Mouse (Mus musculus): ENCODE results near the gene Rsrc1. TPM values are rescaled to one million over a fixed set of nuclear protein-coding genes. Genes with fewer than 3 reads are reported as not detected.

Gene Rsrc1
- polyA plus RNA-seq, 1 experiment from 2014 or later: 28.3 TPM

GRCm38 (mm10) chr3:66973391-66973943 lies 7.7 kb upstream of the Rsrc1 start:
- WGBS: under 1% methylated on average over 58 of the region's 59 CpGs
- H3K9me3 ChIP-seq (ENCODE audit: low read length): no peaks in the 10 kb centered on the region
- H3K4me1 ChIP-seq (ENCODE audit: insufficient read depth, low read length): 0 out of 2 replicates have a peak, but pooled peaks cover 3% of the 10 kb centered on the region
- H3K27me3 ChIP-seq (ENCODE audit: insufficient read depth, low read length): peaks cover 80% of the 10 kb centered on the region
- peak overlapping the region; percentile 78 for H3K4me2 ChIP-seq (replicated peaks; ENCODE audit: low read depth, low read length)
- peak overlapping the region; percentile 28; the same call in 1 of the 2 replicates for H3K9ac ChIP-seq (replicated peaks; ENCODE audit: low read length)
- H3K4me3 ChIP-seq (ENCODE audit: low read length): peak overlapping the region; percentile 55
- no peaks in the 10 kb centered on the region for H3K36me3 ChIP-seq (ENCODE audit: insufficient read depth, low read length)
- ATAC-seq (ENCODE audit: low FRiP score, low TSS enrichment): peak; percentile 80
- no peak overlapping the region for H3K27ac ChIP-seq (ENCODE audit: low read length)

GRCm38 (mm10) chr3:66974501-66974900 lies 6.7 kb upstream of the Rsrc1 start:
- no peak for ATAC-seq (ENCODE audit: low FRiP score, low TSS enrichment)
- peaks cover 87% of the 10 kb centered on the region for H3K27me3 ChIP-seq (ENCODE audit: insufficient read depth, low read length)
- no peaks in the 10 kb centered on the region for H3K36me3 ChIP-seq (ENCODE audit: insufficient read depth, low read length)
- H3K4me3 ChIP-seq (ENCODE audit: low read length): no peak overlapping the region
- 14% methylated on average over 3 of the region's 3 CpGs for WGBS
- no peak overlapping the region for H3K9ac ChIP-seq (replicated peaks; ENCODE audit: low read length)
- H3K9me3 ChIP-seq (ENCODE audit: low read length): no peaks in the 10 kb centered on the region
- no peak overlapping the region for H3K27ac ChIP-seq (ENCODE audit: low read length)
- 0 out of 2 replicates have a peak, but pooled peaks cover 3% of the 10 kb centered on the region for H3K4me1 ChIP-seq (ENCODE audit: insufficient read depth, low read length)
- H3K4me2 ChIP-seq (replicated peaks; ENCODE audit: low read depth, low read length): no peak overlapping the region

GRCm38 (mm10) chr3:66976889-66977615 lies 4.1 kb upstream of the Rsrc1 start:
- Histone ChIP-seq H3K36me3 (ENCODE audit: insufficient read depth, low read length) (no peaks in the 10 kb centered on the region), H3K9me3 (ENCODE audit: low read length) (no peaks in the 10 kb centered on the region), H3K27me3 (ENCODE audit: insufficient read depth, low read length) (peaks cover 89% of the 10 kb centered on the region), H3K4me3 (ENCODE audit: low read length) (no peak overlapping the region), H3K4me2 (replicated peaks; ENCODE audit: low read depth, low read length) (no peak overlapping the region), H3K4me1 (ENCODE audit: insufficient read depth, low read length) (peaks cover 16% of the 10 kb centered on the region), H3K9ac (replicated peaks; ENCODE audit: low read length) (no peak overlapping the region), H3K27ac (ENCODE audit: low read length) (no peak overlapping the region)
- no peak for ATAC-seq (ENCODE audit: low FRiP score, low TSS enrichment)
- 5% methylated on average over 13 of the region's 13 CpGs for WGBS

GRCm38 (mm10) chr3:66977811-66978456 lies 3.3 kb upstream of the Rsrc1 start:
- H3K4me3 ChIP-seq (ENCODE audit: low read length): no peak overlapping the region
- peaks cover 89% of the 10 kb centered on the region for H3K27me3 ChIP-seq (ENCODE audit: insufficient read depth, low read length)
- H3K4me1 ChIP-seq (ENCODE audit: insufficient read depth, low read length): peaks cover 21% of the 10 kb centered on the region
- no peak for ATAC-seq (ENCODE audit: low FRiP score, low TSS enrichment)
- no peak overlapping the region for H3K27ac ChIP-seq (ENCODE audit: low read length)
- H3K36me3 ChIP-seq (ENCODE audit: insufficient read depth, low read length): no peaks in the 10 kb centered on the region
- no peak overlapping the region for H3K9ac ChIP-seq (replicated peaks; ENCODE audit: low read length)
- H3K4me2 ChIP-seq (replicated peaks; ENCODE audit: low read depth, low read length): no peak overlapping the region
- H3K9me3 ChIP-seq (ENCODE audit: low read length): no peaks in the 10 kb centered on the region
- WGBS: 2% methylated on average over 25 of the region's 25 CpGs

- no peak overlapping the region for H3K4me3 ChIP-seq (ENCODE audit: low read length)
- no peak for ATAC-seq (ENCODE audit: low FRiP score, low TSS enrichment)
- H3K9me3 ChIP-seq (ENCODE audit: low read length): no peaks in the 10 kb centered on the region
- no peak overlapping the region for H3K27ac ChIP-seq (ENCODE audit: low read length)
- peaks cover 85% of the 10 kb centered on the region for H3K27me3 ChIP-seq (ENCODE audit: insufficient read depth, low read length)
- H3K4me2 ChIP-seq (replicated peaks; ENCODE audit: low read depth, low read length): no peak overlapping the region
- H3K9ac ChIP-seq (replicated peaks; ENCODE audit: low read length): no peak overlapping the region
- H3K36me3 ChIP-seq (ENCODE audit: insufficient read depth, low read length): no peaks in the 10 kb centered on the region
- WGBS: 1% methylated on average over 45 of the region's 45 CpGs
- H3K4me1 ChIP-seq (ENCODE audit: insufficient read depth, low read length): peaks cover 18% of the 10 kb centered on the region
Measured at GRCm38 (mm10) chr3:66978457-66979381, 2.5 kb upstream of the Rsrc1 start.

- no peak for ATAC-seq (ENCODE audit: low FRiP score, low TSS enrichment)
- H3K9ac ChIP-seq (replicated peaks; ENCODE audit: low read length): no peak overlapping the region
- under 1% methylated on average over 9 of the region's 9 CpGs for WGBS
Measured at GRCm38 (mm10) chr3:66979491-66979890, 1.7 kb upstream of the Rsrc1 start.

GRCm38 (mm10) chr3:66980111-66980975 lies 847 bp upstream of the Rsrc1 start:
- peaks cover 18% of the 10 kb centered on the region for H3K4me1 ChIP-seq (ENCODE audit: insufficient read depth, low read length)
- H3K36me3 ChIP-seq (ENCODE audit: insufficient read depth, low read length): no peaks in the 10 kb centered on the region
- H3K9me3 ChIP-seq (ENCODE audit: low read length): no peaks in the 10 kb centered on the region
- H3K27me3 ChIP-seq (ENCODE audit: insufficient read depth, low read length): peaks cover 76% of the 10 kb centered on the region
- no peak overlapping the region for H3K9ac ChIP-seq (replicated peaks; ENCODE audit: low read length)
- peak overlapping the region; percentile 51 for H3K4me3 ChIP-seq (ENCODE audit: low read length)
- 2% methylated on average over 29 of the region's 29 CpGs for WGBS
- peak overlapping the region; percentile 62 for H3K4me2 ChIP-seq (replicated peaks; ENCODE audit: low read depth, low read length)
- peak; percentile 9; the same call in 1 of the 2 replicates for ATAC-seq (ENCODE audit: low FRiP score, low TSS enrichment)
- H3K27ac ChIP-seq (ENCODE audit: low read length): no peak overlapping the region

More at GRCm38 (mm10) chr3:66979491-66979890, 1.7 kb upstream of the Rsrc1 start:
- H3K4me2 ChIP-seq (replicated peaks; ENCODE audit: low read depth, low read length): no peak overlapping the region
- H3K36me3 ChIP-seq (ENCODE audit: insufficient read depth, low read length): no peaks in the 10 kb centered on the region
- no peak overlapping the region for H3K4me3 ChIP-seq (ENCODE audit: low read length)
- H3K4me1 ChIP-seq (ENCODE audit: insufficient read depth, low read length): peaks cover 18% of the 10 kb centered on the region
- peaks cover 81% of the 10 kb centered on the region for H3K27me3 ChIP-seq (ENCODE audit: insufficient read depth, low read length)
- no peak overlapping the region for H3K27ac ChIP-seq (ENCODE audit: low read length)
- H3K9me3 ChIP-seq (ENCODE audit: low read length): no peaks in the 10 kb centered on the region

- Histone ChIP-seq H3K4me2 (replicated peaks; ENCODE audit: low read depth, low read length) (peak within 1 kb of the TSS; percentile 62), H3K27ac (ENCODE audit: low read length) (no peak within 1 kb of the TSS), H3K9ac (replicated peaks; ENCODE audit: low read length) (0 out of 2 replicates have a peak within 1 kb of the TSS, but pooled peaks have one; percentile 5), H3K27me3 (ENCODE audit: insufficient read depth, low read length) (peaks cover 69% of the 10 kb centered on the region), H3K4me1 (ENCODE audit: insufficient read depth, low read length) (peaks cover 25% of the 10 kb centered on the region), H3K4me3 (ENCODE audit: low read length) (peak within 1 kb of the TSS; percentile 51), H3K36me3 (ENCODE audit: insufficient read depth, low read length) (no peaks in the 10 kb centered on the region), H3K9me3 (ENCODE audit: low read length) (no peaks in the 10 kb centered on the region)
- ATAC-seq (ENCODE audit: low FRiP score, low TSS enrichment): no peak
- WGBS: under 1% methylated on average over 15 of the region's 15 CpGs
Measured at GRCm38 (mm10) chr3:66981706-66982105, 516 bp downstream of the Rsrc1 start, which contains the start of gene Shox2. Gene Shox2 (minus strand): TSS chr3:66981771.

Measured in kidney, embryonic 16.5 days (tissue).